Mouse (Mus musculus) midbrain, embryonic 15.5 days (tissue): ENCODE results near the gene Fxn. TPM values are rescaled to one million over a fixed set of nuclear protein-coding genes. Genes with fewer than 3 reads are reported as not detected.

Source experiments
- ATAC-seq: fragments of 200-750 bp; cut with Nextera tagmentation; replicated peaks from 2 replicates; pipeline ENCODE4 v1.8.0; 2017; ENCODE audit warnings: moderate TSS enrichment
- H3K27ac ChIP-seq: fragments of 300-500 bp; sonication (generic); 2 replicates; pipeline ENCODE4 v1.5.1; 2015; ENCODE audit warnings: mild to moderate bottlenecking, inconsistent platforms
- H3K27me3 ChIP-seq: fragments of 300-500 bp; sonication (generic); replicated peaks from 2 replicates; pipeline ENCODE4 v1.6.1; 2015; ENCODE audit warnings: inconsistent platforms
- H3K36me3 ChIP-seq: fragments of 300-500 bp; sonication (generic); replicated peaks from 2 replicates; pipeline ENCODE4 v1.6.1; 2015; ENCODE audit warnings: inconsistent platforms
- H3K4me1 ChIP-seq: fragments of 300-500 bp; sonication (generic); 2 replicates; pipeline ENCODE4 v1.6.1; 2015; ENCODE audit warnings: inconsistent platforms
- H3K4me2 ChIP-seq: fragments of 300-500 bp; sonication (generic); 2 replicates; pipeline ENCODE4 v1.6.1; 2015; ENCODE audit warnings: inconsistent platforms, mild to moderate bottlenecking, moderate library complexity
- H3K4me3 ChIP-seq: fragments of 300-500 bp; sonication (generic); 2 replicates; pipeline ENCODE4 v1.5.1; 2015; ENCODE audit warnings: mild to moderate bottlenecking, inconsistent platforms
- H3K9ac ChIP-seq: fragments of 300-500 bp; sonication (generic); 2 replicates; pipeline ENCODE4 v1.6.1; 2015; ENCODE audit warnings: mild to moderate bottlenecking, inconsistent platforms
- H3K9me3 ChIP-seq: fragments of 300-500 bp; sonication (generic); 2 replicates; pipeline ENCODE4 v1.6.1; 2016; ENCODE audit warnings: inconsistent platforms
- WGBS: fragments of 180-500 bp; shearing (Covaris S2); methylation state at CpG from one replicate; pipeline ENCODE4 v1.1.7; 2015; ENCODE audit warnings: mixed read lengths; 5-methylcytosine and 5-hydroxymethylcytosine counted together
- polyA plus RNA-seq: library from polyadenylated mRNA; unstranded; fragments of >200 nt; fragmentation: Nextera tagmentation; extraction: Ambion mirVana; gene quantifications from 2 replicates; pipeline ENCODE4 v1.2.1, GENCODE M21; 2015

Fxn gene
- polyA plus RNA-seq, 1 experiment from 2014 or later, result 38.1 TPM

DNA sequence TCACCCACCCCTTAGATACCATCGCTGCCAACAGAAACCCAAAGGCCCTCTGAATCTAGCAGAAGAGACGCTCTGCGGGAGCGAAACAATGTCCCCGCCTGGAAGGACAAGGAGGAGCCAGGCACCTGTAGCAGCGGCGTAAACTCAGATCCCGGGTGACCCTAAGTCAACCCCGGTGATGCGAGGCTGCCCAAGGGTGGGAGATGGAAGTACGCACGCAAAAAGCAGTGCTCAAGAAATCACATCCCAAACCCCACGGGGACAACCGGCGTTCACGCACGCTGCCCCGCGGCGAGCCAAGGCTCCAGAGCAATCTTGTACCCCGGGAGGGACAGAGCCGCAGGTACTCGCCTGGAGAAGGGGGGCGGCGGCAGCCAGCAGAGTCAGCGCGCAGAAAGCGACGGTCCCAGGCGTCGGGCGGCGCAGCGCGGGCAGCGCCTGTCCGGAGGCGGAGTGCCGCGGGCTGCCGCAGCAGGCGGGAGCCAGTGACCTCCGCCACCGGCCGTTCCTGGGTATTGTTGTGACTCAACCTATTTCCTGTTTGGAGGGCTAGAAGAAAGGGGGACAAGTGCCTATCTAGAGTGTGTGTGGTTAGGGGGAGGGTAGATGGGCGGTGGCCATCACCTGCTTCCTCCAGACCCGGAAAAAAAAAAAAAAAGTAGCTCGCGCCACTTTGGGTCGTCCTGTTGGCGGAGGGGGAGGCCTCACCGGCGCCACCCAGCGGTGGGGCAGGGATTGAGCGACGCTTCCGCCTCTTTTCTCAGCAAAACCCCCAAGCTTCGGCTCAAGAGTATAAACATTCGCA is 55.7 kb downstream of the Fxn start, which contains the start of gene Tjp2:
Tjp2 (minus strand) TSS at position 531 of the 805 bp plus-strand sequence.
- peak within 1 kb of the TSS; percentile 40 for H3K9ac ChIP-seq
- no peaks in the 10 kb centered on the region for H3K9me3 ChIP-seq
- H3K4me1 ChIP-seq, result peaks cover 16% of the 10 kb centered on the region
- peak within 1 kb of the TSS; percentile 49 for H3K4me3 ChIP-seq
- peak within 1 kb of the TSS; percentile 94 for H3K4me2 ChIP-seq
- peak; percentile 62 for ATAC-seq
- H3K36me3 ChIP-seq, result no peaks in the 10 kb centered on the region
- peak within 1 kb of the TSS; percentile 0; the same call in 1 of the 2 replicates for H3K27ac ChIP-seq
- WGBS, result under 1% methylated on average over 59 of the region's 59 CpGs
- peaks cover 35% of the 10 kb centered on the region for H3K27me3 ChIP-seq

DNA sequence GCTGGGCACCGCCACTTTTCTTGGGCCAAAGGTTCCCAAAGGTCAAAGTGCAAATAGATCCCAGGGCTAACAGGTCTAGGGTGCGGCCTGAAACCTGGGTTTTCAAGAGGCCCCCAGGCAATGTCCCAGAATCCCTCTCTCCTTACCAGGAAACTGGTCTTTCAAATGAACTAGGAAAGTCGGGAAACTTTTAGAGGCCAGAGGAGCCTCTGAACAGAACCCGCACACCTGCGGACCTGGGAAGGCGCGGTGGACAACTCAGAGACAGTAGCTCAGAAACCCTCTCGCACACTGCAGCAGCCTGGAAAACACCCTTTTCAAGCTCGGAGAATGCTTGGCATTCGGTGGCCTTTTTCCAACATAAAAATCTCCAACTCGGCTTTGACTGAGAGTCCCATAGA is 56.6 kb downstream of the Fxn start:
- Histone ChIP-seq H3K9me3 (no peaks in the 10 kb centered on the region), H3K4me2 (peak overlapping the region; percentile 94), H3K27me3 (peaks cover 35% of the 10 kb centered on the region), H3K27ac (no peak overlapping the region), H3K9ac (no peak overlapping the region), H3K4me3 (peak overlapping the region; percentile 49), H3K4me1 (peaks cover 20% of the 10 kb centered on the region), H3K36me3 (no peaks in the 10 kb centered on the region)
- no peak for ATAC-seq
- WGBS, result 15% methylated on average over 11 of the region's 11 CpGs

DNA sequence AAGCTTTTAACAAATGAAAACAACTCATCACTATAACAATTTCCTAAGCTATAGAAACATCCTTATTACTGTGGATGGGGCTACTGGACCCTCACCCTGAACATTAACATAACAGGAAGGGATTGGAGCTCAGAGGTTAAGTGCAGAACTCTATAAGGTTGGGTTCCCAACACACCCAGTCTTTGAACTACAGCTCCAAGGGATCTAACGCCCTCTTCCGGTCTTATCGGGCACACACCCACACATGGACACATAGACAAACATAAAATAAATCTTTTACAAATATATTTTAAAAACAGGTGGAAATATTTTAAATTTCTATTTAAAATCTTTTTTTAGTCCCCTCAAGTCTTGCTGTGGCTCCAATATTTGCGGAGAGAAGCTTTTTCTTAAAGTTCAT is 59.0 kb downstream of the Fxn start:
- H3K9ac ChIP-seq, result no peak overlapping the region
- H3K4me1 ChIP-seq, result peaks cover 21% of the 10 kb centered on the region
- H3K4me3 ChIP-seq, result no peak overlapping the region
- H3K36me3 ChIP-seq, result no peaks in the 10 kb centered on the region
- H3K27ac ChIP-seq, result no peak overlapping the region
- 87% methylated on average over 4 of the region's 4 CpGs for WGBS
- H3K27me3 ChIP-seq, result peaks cover 30% of the 10 kb centered on the region
- no peak for ATAC-seq
- no peak overlapping the region for H3K4me2 ChIP-seq
- H3K9me3 ChIP-seq, result no peaks in the 10 kb centered on the region

DNA sequence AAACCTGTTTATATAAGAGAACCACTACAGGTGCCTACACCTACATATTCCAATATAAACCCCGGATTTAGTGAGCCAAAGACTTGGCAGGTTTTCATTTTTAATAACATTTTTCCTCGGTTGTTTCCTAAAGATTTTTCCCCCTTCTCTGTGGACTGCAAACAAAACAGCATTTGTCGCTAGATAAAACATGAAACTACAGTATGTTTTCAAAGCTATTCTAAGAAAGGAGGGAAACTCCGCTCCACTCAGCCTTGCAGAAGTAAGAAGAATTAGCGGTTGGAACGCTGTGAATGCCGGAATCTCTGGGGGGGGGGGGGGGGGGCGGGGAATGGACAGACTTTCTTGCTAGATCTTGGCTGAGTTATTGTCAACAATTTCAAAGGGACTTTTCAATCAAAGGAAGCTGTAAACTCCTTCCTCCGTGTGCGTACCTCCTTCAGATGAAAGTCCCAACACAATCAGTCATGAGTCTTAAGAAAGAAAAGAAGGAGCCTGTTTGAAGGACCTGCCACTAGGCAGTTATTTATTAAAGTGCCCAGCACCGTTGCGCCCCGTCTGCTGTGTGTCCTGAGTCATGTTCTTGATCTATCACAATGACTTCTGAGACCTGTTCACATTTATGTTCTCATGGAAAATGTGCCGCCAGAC is 59.5 kb downstream of the Fxn start:
- 22% methylated on average over 14 of the region's 14 CpGs for WGBS
- Histone ChIP-seq H3K4me3 (no peak overlapping the region), H3K27me3 (peaks cover 25% of the 10 kb centered on the region), H3K36me3 (no peaks in the 10 kb centered on the region), H3K4me2 (no peak overlapping the region), H3K4me1 (peaks cover 21% of the 10 kb centered on the region), H3K9ac (no peak overlapping the region), H3K9me3 (no peaks in the 10 kb centered on the region), H3K27ac (no peak overlapping the region)
- ATAC-seq, result no peak

DNA sequence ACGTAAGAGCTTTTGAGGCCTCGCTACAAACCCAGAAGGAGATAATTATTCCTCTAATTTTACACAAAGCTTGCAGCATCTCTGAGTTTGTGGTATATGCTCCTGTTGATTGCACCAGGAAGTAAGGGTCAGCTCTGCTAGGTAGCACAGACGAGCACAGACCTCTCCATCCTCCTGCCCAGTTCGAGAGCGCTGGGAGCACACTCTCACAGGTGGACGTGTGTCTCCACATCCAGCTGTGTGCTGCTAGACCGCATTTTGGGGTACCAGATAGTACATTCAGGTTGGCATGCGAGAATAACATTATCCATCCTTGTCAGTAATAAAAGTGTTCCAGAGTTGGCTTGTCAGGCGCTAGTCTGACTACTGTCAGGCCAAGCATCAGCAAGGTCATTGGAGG is 61.4 kb downstream of the Fxn start:
- H3K9ac ChIP-seq, result no peak overlapping the region
- H3K4me1 ChIP-seq, result peaks cover 6% of the 10 kb centered on the region; the same call in 1 of the 2 replicates
- H3K4me3 ChIP-seq, result no peak overlapping the region
- H3K36me3 ChIP-seq, result no peaks in the 10 kb centered on the region
- H3K9me3 ChIP-seq, result no peaks in the 10 kb centered on the region
- no peak overlapping the region for H3K4me2 ChIP-seq
- ATAC-seq, result no peak
- peaks cover 10% of the 10 kb centered on the region for H3K27me3 ChIP-seq
- no peak overlapping the region for H3K27ac ChIP-seq
- 75% methylated on average over 9 of the region's 9 CpGs for WGBS

DNA sequence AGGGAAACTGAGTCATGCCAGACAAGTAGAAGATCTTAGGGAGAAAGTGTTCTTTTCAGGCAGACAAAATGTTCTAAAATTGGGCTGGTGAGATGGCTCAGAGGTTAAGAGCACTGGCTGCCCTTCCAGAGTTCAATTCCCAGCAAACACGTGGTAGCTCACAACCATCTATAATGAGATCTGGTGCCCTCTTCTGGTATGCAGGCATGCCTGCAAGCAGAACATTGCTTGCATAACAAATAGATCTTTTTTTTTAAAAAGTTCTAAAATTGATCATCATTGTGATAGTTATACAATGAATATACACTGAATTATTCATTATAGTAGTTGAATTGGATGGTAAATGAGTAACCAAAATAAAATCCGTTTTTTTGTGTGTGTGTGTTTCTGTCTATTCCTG is 62.1 kb downstream of the Fxn start:
- Histone ChIP-seq H3K9me3 (no peaks in the 10 kb centered on the region), H3K4me3 (no peak overlapping the region), H3K27ac (no peak overlapping the region), H3K36me3 (no peaks in the 10 kb centered on the region), H3K4me2 (no peak overlapping the region), H3K27me3 (peaks cover 3% of the 10 kb centered on the region; the same call in 1 of the 2 replicates), H3K4me1 (peaks cover 6% of the 10 kb centered on the region; the same call in 1 of the 2 replicates), H3K9ac (no peak overlapping the region)
- no peak for ATAC-seq
- 48% methylated on average over 2 of the region's 2 CpGs for WGBS

DNA sequence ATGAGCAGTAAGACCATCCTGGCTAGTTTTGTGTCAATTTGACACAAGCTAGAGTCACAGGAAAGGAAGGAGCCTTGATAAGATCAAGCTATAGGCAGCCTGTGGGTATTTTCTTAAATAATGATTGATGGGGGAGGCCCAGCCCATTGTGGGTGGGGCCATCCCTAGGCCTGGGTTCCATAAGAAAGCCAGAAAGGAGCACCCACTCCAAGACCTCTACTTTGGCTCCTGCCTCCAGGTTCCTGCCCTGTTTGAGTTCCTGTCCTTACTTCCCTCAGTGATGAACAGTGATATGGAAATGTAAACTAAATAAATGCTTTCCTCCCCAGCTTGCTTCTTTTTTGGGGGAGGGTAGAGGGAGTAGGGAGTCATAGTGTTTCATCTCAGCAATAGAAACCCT is 62.6 kb downstream of the Fxn start:
- Histone ChIP-seq H3K36me3 (no peaks in the 10 kb centered on the region), H3K4me2 (no peak overlapping the region), H3K9me3 (no peaks in the 10 kb centered on the region)

DNA sequence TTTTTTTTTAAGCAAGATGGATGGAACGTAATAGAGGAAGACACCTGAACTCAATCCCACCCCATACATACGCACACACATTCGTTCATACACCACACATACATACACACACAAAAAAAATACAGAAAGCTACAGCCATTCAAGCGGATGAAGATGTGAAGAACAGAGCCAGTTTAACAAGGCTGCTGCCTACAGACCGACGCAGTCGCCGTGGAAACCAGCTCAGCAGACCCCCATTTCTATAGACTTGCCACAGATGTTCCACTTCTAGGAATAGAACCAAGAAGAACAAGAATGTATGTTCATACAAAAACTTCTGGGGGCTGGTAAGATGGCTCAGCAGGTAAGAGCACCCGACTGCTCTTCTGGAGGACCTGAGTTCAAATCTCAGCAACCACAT is 63.6 kb downstream of the Fxn start:
- H3K36me3 ChIP-seq, result no peaks in the 10 kb centered on the region
- WGBS, result 58% methylated on average over 9 of the region's 9 CpGs
- H3K9ac ChIP-seq, result no peak overlapping the region
- no peaks in the 10 kb centered on the region for H3K9me3 ChIP-seq
- no peak overlapping the region for H3K27ac ChIP-seq
- H3K4me2 ChIP-seq, result no peak overlapping the region
- ATAC-seq, result no peak
- peaks cover 6% of the 10 kb centered on the region; the same call in 1 of the 2 replicates for H3K4me1 ChIP-seq
- no peak overlapping the region for H3K4me3 ChIP-seq
- no peaks in the 10 kb centered on the region for H3K27me3 ChIP-seq

More for the DNA sequence above, 62.6 kb downstream of the Fxn start:
- Histone ChIP-seq H3K27me3 (no peaks in the 10 kb centered on the region), H3K4me1 (peaks cover 6% of the 10 kb centered on the region; the same call in 1 of the 2 replicates), H3K9ac (no peak overlapping the region), H3K27ac (no peak overlapping the region), H3K4me3 (no peak overlapping the region)
- ATAC-seq, result no peak

DNA sequence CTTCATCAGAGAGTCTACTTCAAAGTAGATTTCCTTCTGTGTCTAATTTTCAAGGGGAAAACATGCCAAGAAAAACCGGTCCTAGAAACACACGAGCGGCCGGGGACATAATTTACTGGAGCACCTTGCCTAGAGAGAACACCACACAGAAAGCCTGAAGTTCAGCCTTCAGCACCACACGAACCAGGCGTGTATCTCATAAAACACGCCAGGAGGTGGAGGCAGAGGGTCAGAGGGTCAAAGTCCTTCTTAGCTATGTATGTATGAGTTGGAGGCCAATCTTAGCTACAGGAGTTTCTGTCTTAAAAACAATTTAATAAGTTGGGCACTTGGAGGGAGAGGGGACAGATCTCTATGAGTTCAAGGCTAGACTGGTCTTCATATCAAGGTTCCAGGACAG is 65.5 kb downstream of the Fxn start:
- H3K4me1 ChIP-seq, result peaks cover 6% of the 10 kb centered on the region; the same call in 1 of the 2 replicates
- no peaks in the 10 kb centered on the region for H3K27me3 ChIP-seq
- H3K4me2 ChIP-seq, result no peak overlapping the region
- H3K9ac ChIP-seq, result no peak overlapping the region
- ATAC-seq, result no peak
- WGBS, result 88% methylated on average over 7 of the region's 7 CpGs
- no peak overlapping the region for H3K27ac ChIP-seq
- no peak overlapping the region for H3K4me3 ChIP-seq
- no peaks in the 10 kb centered on the region for H3K9me3 ChIP-seq
- H3K36me3 ChIP-seq, result no peaks in the 10 kb centered on the region

DNA sequence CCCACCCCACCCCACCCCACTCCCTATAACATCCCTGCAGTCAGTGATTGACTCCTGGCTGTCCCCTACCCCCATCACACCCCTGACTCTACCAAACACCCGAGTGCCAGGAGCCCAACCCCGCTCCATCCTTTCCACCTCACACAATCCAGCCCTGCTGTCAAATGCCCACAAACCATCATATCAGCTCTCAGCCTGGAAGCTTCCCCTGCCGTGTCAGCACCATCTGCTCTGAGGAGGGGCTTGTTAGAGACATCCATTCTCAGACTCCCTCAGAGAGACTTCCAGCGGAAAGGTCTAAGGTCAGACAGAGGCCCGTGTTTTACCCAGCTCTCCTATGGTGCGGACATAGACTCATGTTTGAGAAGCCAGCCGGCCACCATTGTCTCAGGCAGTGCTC is 67.1 kb downstream of the Fxn start:
- H3K27ac ChIP-seq, result no peak overlapping the region
- no peak for ATAC-seq
- H3K4me1 ChIP-seq, result no peaks in the 10 kb centered on the region
- H3K27me3 ChIP-seq, result no peaks in the 10 kb centered on the region
- H3K9me3 ChIP-seq, result no peaks in the 10 kb centered on the region
- H3K4me2 ChIP-seq, result no peak overlapping the region
- WGBS, result 50% methylated on average over 7 of the region's 7 CpGs
- no peak overlapping the region for H3K9ac ChIP-seq
- no peak overlapping the region for H3K4me3 ChIP-seq
- no peaks in the 10 kb centered on the region for H3K36me3 ChIP-seq

DNA sequence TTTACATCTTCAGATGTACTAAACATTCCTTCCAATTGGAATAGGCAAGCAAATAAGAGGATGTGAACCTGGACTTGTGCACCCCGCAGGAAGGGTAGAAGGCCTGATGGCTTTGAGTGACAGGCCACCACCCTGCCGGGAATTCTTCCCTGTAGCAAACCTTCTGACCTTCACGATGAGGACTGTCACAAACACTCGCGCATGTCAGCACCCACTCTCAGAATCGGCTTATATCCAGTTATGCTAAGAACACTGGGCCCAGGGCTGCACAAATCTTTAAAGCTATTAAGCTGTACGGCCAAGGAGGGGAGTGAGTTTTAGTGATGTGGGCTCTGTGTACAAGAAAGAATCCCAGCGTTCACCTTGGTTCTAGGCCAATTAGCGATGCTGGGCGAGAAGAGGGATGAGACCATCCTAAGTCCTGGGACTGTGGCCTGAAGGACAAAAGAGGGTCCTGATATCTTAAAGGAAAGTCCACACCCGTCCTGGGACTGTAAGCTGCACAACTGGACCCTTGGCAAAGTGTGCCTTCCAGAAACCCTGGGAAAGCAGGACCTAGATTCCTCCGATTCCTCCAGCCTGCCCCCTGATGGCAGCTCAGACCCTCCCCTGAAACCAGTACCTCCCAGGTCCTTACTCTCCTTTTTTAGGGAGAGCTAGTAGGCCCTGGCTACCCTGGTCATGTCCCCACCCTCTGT is 67.7 kb downstream of the Fxn start:
- Histone ChIP-seq H3K27me3 (no peaks in the 10 kb centered on the region), H3K9me3 (no peaks in the 10 kb centered on the region), H3K4me1 (no peaks in the 10 kb centered on the region), H3K9ac (no peak overlapping the region), H3K4me3 (no peak overlapping the region), H3K4me2 (no peak overlapping the region), H3K36me3 (no peaks in the 10 kb centered on the region), H3K27ac (no peak overlapping the region)
- 81% methylated on average over 12 of the region's 12 CpGs for WGBS
- no peak for ATAC-seq
